Mouse (Mus musculus) kidney, adult 18-20 months (tissue): ENCODE measurements at regions not wholly inside any gene's neighbourhood (a gene's known extent, or its start where the extent isn't known, plus 50 kb on each side); places are given as distances from the start of the nearest gene placed in this dataset.

Experiments
- DNase-seq: peaks from one replicate; pipeline ENCODE4 v3.0.0; 2021

- no peak for DNase-seq
Measured at GRCm38 (mm10) chr10:117443426-117444350, 63.9 kb upstream of the Cpsf6 start.

GRCm38 (mm10) chr10:117441979-117442803, 62.4 kb upstream of the Cpsf6 start:
- DNase-seq: no peak

- no peak for DNase-seq
Measured at GRCm38 (mm10) chr10:117441121-117441978, 61.5 kb upstream of the Cpsf6 start.

GRCm38 (mm10) chr10:117440225-117440976, 60.6 kb upstream of the Cpsf6 start:
- DNase-seq: no peak

- DNase-seq: no peak
Measured at GRCm38 (mm10) chr10:117439206-117440110, 59.6 kb upstream of the Cpsf6 start.

GRCm38 (mm10) chr10:117438614-117439193, 58.9 kb upstream of the Cpsf6 start:
- DNase-seq: no peak

- no peak for DNase-seq
Measured at GRCm38 (mm10) chr10:117437970-117438369, 58.2 kb upstream of the Cpsf6 start.

- peak; percentile 69 for DNase-seq
Measured at GRCm38 (mm10) chr10:117436875-117437715, 57.3 kb upstream of the Cpsf6 start.

GRCm38 (mm10) chr10:117436308-117436874, 56.6 kb upstream of the Cpsf6 start:
- no peak for DNase-seq

GRCm38 (mm10) chr10:117435734-117436121, 55.9 kb upstream of the Cpsf6 start:
- no peak for DNase-seq

- DNase-seq: peak; percentile 90
Measured at GRCm38 (mm10) chr10:117434871-117435733, 55.3 kb upstream of the Cpsf6 start.

- no peak for DNase-seq
Measured at GRCm38 (mm10) chr10:117434293-117434842, 54.6 kb upstream of the Cpsf6 start.

- DNase-seq: no peak
Measured at GRCm38 (mm10) chr10:117433547-117434292, 53.9 kb upstream of the Cpsf6 start.

GRCm38 (mm10) chr10:117432871-117433546, 53.2 kb upstream of the Cpsf6 start:
- no peak for DNase-seq

GRCm38 (mm10) chr10:117432415-117432814, 52.6 kb upstream of the Cpsf6 start:
- DNase-seq: peak; percentile 73

- DNase-seq: no peak
Measured at GRCm38 (mm10) chr10:117431850-117432249, 52.0 kb upstream of the Cpsf6 start.
